Mouse (Mus musculus) fibroblast of lung, adult 2 months (primary cell): ENCODE data around the gene Ssxb6.
"Not testable (repeated sequence)": the region's sequence is repeated elsewhere in the genome, so short reads cannot be mapped to it uniquely, and the experiment has no call there.

Experiments
- DNase-seq: peaks from one replicate; pipeline ENCODE4 v3.0.0-alpha.2; 2011; ENCODE audit warnings: low read depth

Gene Ssxb6

DNA sequence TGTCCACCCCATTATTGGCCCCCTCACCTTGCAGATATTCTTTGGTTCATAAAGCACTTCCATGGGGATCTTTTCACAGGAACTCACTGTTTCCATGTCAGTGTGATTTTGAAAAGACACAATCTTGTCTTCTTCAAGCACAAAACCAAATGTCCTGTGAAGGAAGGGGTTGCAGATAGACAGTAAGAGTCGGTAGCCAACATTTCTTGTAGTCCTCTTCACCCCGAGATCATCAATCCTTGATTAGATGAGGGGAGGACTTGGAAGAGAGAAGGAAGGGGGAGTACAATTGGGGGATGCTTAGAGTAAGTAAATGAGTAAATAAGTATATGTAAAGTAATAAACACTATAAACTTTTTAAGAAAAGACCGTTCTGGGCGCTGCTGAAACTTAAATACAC lies at the start of gene Ssxb6:
Gene Ssxb6 (minus strand): TSS at position 101 of the 400 bp plus-strand sequence.
- not testable (repeated sequence) for DNase-seq

DNA sequence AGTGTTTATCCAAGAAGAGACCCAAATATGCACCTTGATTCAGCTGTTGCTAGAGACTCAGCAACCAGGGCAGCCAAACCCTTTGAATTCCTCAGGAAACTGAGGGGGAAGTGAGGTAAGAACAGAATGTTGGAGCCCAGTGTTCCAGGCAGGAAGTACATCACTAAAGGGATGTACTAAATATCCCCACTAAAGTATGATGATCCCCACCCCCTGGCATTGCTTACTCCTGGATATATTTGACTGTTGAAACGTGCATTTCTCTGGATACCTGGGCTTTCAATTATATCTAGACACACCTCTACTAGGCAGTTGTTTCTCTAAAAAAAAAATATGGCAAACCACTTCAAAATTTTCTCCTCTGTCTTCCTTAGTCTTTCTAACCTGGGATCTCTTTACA lies 43.7 kb upstream of the Ssxb6 start, which contains the start of gene Ssxb3:
Gene Ssxb3 (minus strand): TSS at position 101 of the 400 bp plus-strand sequence.
- not testable (repeated sequence) for DNase-seq

DNA sequence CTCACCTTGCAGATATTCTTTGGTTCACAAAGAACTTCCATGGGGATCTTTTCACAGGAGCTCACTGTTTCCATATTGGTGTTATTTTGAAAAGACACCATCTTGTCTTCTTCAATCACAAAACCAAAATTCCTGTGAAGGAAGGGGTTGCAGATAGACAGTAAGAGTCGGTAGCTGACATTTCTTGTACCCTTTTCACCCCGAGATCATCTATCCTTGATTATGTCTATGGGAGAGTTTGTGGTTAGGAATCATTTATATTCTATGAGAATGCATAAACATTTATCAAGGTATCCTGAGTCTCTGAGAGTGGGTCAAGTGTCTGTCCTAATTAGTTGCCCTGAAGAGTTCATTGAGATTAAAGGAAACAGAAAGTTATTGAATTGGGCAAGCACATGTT lies 23.2 kb downstream of the Ssxb6 start, which contains the start of gene Gm14459:
Gene Gm14459 (minus strand): TSS at position 101 of the 400 bp plus-strand sequence.
- DNase-seq = no peak
